Mouse (Mus musculus): Measurements from ENCODE around the gene Etv1. TPM values are rescaled to one million over a fixed set of nuclear protein-coding genes. Genes with fewer than 3 reads are reported as not detected.

Gene Etv1
- polyA plus RNA-seq, 1 experiment from 2014 or later: 12.8 TPM

DNA sequence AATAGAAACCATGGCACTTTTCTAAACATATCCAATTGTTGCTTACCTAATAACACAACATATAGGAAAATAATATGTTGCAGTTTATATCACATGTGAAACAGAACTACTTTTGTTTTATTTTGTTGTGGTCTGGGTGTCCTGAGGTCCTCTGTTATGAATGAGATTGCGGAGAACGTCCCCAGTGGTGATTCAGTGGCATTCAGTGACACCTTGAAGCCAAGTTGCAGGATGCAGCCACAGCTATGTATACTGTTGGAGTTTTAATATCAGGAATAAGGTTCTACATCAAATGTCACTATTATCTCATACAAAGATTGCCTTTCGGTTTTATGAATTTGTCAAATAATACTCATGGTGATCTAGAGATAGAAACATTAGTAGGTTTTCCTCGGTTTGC, 7.4 kb downstream of the Etv1 start:
- Histone ChIP-seq H3K27ac (no peak overlapping the region), H3K4me2 (ENCODE audit: low read length) (no peak overlapping the region), H3K27me3 (ENCODE audit: insufficient read depth, low read length) (no peaks in the 10 kb centered on the region), H3K9me3 (replicated peaks; ENCODE audit: low read length) (no peaks in the 10 kb centered on the region), H3K36me3 (ENCODE audit: insufficient read depth, low read length) (no peaks in the 10 kb centered on the region), H3K4me1 (replicated peaks; ENCODE audit: insufficient read depth, low read length) (peaks cover 5% of the 10 kb centered on the region; the same call in 1 of the 2 replicates), H3K9ac (ENCODE audit: low read depth, low read length) (no peak overlapping the region), H3K4me3 (replicated peaks; ENCODE audit: low read depth, low read length) (no peak overlapping the region)
- WGBS: 92% methylated on average over 4 of the region's 4 CpGs
- TF ChIP-seq CTCF (IDR thresholded peaks at IDR 0.05; ENCODE audit: low read depth): no peak
- DNase-seq (ENCODE audit: low spot score) (no peak), ATAC-seq (replicated peaks; ENCODE audit: low FRiP score, low read depth) (no peak)

DNA sequence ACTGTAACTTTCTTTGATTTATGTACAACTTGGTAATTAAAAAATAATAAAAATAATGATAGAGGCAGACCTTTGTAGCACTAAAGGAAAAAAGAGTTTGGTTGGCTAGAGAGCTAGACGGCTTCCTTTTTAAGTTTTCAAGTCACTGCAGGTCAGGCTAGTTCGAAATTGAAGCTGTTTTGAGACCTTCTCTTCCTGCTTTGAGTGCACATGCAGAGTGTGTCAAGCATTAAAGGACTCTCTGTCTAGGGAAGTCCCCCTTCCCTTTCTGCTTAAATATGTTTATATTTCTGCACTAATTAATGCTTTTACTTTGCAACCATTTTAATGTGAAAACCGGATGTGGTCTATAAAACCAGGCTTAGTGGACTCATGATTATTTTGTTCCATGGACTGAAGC, 8.5 kb downstream of the Etv1 start:
- Histone ChIP-seq H3K4me3 (replicated peaks; ENCODE audit: low read depth, low read length) (no peak overlapping the region), H3K27ac (no peak overlapping the region), H3K4me2 (ENCODE audit: low read length) (no peak overlapping the region), H3K9me3 (replicated peaks; ENCODE audit: low read length) (no peaks in the 10 kb centered on the region), H3K9ac (ENCODE audit: low read depth, low read length) (no peak overlapping the region), H3K4me1 (replicated peaks; ENCODE audit: insufficient read depth, low read length) (peaks cover 5% of the 10 kb centered on the region; the same call in 1 of the 2 replicates), H3K27me3 (ENCODE audit: insufficient read depth, low read length) (no peaks in the 10 kb centered on the region), H3K36me3 (ENCODE audit: insufficient read depth, low read length) (no peaks in the 10 kb centered on the region)
- no peak for TF ChIP-seq CTCF (IDR thresholded peaks at IDR 0.05; ENCODE audit: low read depth)
- DNase-seq (ENCODE audit: low spot score) (peak; percentile 50), ATAC-seq (replicated peaks; ENCODE audit: low FRiP score, low read depth) (no peak)
- 36% methylated on average over 3 of the region's 3 CpGs for WGBS

DNA sequence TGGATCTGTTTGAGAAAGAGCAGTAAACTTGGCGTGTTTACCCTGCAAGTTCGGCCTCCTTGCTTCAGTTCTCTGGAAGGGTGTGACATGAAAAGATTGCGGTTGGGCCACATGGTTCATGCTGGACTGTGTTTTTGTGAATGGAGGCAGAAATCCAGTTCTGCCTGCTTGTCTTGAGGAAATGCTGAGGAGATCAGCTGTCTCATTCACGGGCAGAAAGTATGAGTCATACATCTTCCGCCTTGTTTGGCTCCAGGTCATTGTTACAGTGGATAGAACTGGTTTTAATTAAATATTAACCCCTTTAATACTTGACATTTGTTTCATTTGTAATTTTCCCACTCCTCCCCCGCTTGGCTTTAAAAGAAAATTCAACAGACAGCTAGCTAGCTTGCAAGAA, 9.4 kb downstream of the Etv1 start:
- DNase-seq (ENCODE audit: low spot score) (peak; percentile 72), ATAC-seq (replicated peaks; ENCODE audit: low FRiP score, low read depth) (peak; percentile 97)
- H3K9me3 ChIP-seq (replicated peaks; ENCODE audit: low read length): no peaks in the 10 kb centered on the region
- H3K36me3 ChIP-seq (ENCODE audit: insufficient read depth, low read length): no peaks in the 10 kb centered on the region
- H3K27ac ChIP-seq: no peak overlapping the region
- peaks cover 5% of the 10 kb centered on the region; the same call in 1 of the 2 replicates for H3K4me1 ChIP-seq (replicated peaks; ENCODE audit: insufficient read depth, low read length)
- peak overlapping the region; percentile 30; the same call in 1 of the 2 replicates for H3K4me2 ChIP-seq (ENCODE audit: low read length)
- WGBS: 20% methylated on average over 6 of the region's 6 CpGs
- no peak overlapping the region for H3K9ac ChIP-seq (ENCODE audit: low read depth, low read length)
- no peaks in the 10 kb centered on the region for H3K27me3 ChIP-seq (ENCODE audit: insufficient read depth, low read length)
- no peak overlapping the region for H3K4me3 ChIP-seq (replicated peaks; ENCODE audit: low read depth, low read length)
- no peak for TF ChIP-seq CTCF (IDR thresholded peaks at IDR 0.05; ENCODE audit: low read depth)

DNA sequence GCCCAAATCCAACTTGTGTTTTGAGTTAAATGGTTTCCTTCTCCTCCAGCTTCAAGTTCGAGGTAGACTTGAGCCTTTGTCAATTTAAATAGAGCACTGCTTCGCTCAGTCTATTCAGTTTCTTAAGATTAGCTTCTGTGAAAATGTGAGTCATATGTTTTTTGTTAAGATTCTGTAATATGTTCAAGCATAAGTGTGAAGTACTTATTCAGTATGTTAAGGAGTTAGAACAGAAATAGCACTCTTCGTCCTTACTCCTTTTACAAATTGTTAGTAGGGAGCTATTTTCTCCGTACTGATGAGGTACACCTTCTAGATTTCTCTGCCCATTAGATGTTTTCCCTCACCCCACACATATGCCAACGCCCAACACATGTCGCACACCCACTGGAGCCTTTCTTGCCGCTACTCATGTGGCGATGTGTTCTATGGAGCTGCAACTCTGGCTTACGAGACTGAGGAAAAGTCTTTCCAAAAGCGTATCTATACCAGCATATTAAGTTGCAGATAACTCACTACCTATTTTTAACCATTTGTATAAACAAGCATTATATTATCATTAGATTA, 10.7 kb downstream of the Etv1 start:
- Histone ChIP-seq H3K4me3 (replicated peaks; ENCODE audit: low read depth, low read length) (no peak overlapping the region), H3K27ac (no peak overlapping the region), H3K27me3 (ENCODE audit: insufficient read depth, low read length) (no peaks in the 10 kb centered on the region), H3K9ac (ENCODE audit: low read depth, low read length) (no peak overlapping the region), H3K4me2 (ENCODE audit: low read length) (no peak overlapping the region), H3K9me3 (replicated peaks; ENCODE audit: low read length) (no peaks in the 10 kb centered on the region), H3K36me3 (ENCODE audit: insufficient read depth, low read length) (no peaks in the 10 kb centered on the region), H3K4me1 (replicated peaks; ENCODE audit: insufficient read depth, low read length) (peaks cover 5% of the 10 kb centered on the region; the same call in 1 of the 2 replicates)
- no peak for DNase-seq (ENCODE audit: low spot score)
- 92% methylated on average over 10 of the region's 10 CpGs for WGBS
- ATAC-seq (replicated peaks; ENCODE audit: low FRiP score, low read depth): no peak
- TF ChIP-seq CTCF (IDR thresholded peaks at IDR 0.05; ENCODE audit: low read depth): no peak

DNA sequence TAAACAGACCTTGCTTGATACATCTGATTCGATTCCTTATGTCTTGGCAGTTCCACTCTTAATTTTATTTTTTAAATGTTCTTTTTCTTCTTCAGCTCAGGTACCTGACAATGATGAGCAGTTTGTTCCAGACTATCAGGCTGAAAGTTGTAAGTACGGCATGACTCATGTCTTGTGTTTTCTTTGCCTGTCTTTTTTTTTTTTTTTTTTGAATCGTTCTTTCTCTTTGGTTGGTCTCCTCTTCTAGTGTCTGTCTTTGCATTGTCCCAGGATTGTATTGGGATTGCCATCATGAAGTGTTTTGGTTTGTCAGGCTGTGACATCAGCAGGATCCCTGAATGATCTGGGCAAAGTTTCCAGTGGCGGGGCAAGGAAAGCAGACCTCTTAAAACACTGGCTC, 13.9 kb downstream of the Etv1 start:
- Histone ChIP-seq H3K4me1 (replicated peaks; ENCODE audit: insufficient read depth, low read length) (peaks cover 5% of the 10 kb centered on the region; the same call in 1 of the 2 replicates), H3K4me2 (ENCODE audit: low read length) (no peak overlapping the region), H3K9me3 (replicated peaks; ENCODE audit: low read length) (no peaks in the 10 kb centered on the region), H3K9ac (ENCODE audit: low read depth, low read length) (no peak overlapping the region), H3K36me3 (ENCODE audit: insufficient read depth, low read length) (no peaks in the 10 kb centered on the region), H3K27me3 (ENCODE audit: insufficient read depth, low read length) (no peaks in the 10 kb centered on the region), H3K4me3 (replicated peaks; ENCODE audit: low read depth, low read length) (no peak overlapping the region), H3K27ac (no peak overlapping the region)
- no peak for ATAC-seq (replicated peaks; ENCODE audit: low FRiP score, low read depth)
- no peak for DNase-seq (ENCODE audit: low spot score)
- TF ChIP-seq CTCF (IDR thresholded peaks at IDR 0.05; ENCODE audit: low read depth): no peak
- WGBS: 55% methylated on average over 4 of the region's 4 CpGs

DNA sequence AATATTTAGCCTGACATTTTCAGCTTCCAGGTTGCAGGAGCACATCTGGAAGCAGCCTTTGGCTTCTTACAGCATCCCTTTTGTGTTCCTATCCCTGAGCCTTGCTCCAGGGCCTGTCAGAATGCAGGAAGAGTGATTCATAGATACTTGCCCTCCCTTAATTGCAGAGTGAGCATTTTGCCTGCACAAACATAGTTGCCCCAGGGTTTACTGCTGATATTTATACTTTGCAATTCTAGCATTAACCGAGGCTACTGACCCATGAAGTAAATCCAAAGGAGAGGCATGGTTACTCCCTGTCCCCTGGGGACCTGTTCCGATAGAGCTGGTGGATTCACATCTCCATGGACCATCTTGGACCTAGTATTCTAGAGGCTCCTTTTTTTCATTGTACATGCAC, 14.5 kb downstream of the Etv1 start:
- H3K9ac ChIP-seq (ENCODE audit: low read depth, low read length): no peak overlapping the region
- H3K27ac ChIP-seq: no peak overlapping the region
- no peaks in the 10 kb centered on the region for H3K9me3 ChIP-seq (replicated peaks; ENCODE audit: low read length)
- no peak for TF ChIP-seq CTCF (IDR thresholded peaks at IDR 0.05; ENCODE audit: low read depth)
- H3K4me3 ChIP-seq (replicated peaks; ENCODE audit: low read depth, low read length): no peak overlapping the region
- H3K36me3 ChIP-seq (ENCODE audit: insufficient read depth, low read length): no peaks in the 10 kb centered on the region
- WGBS: 7% methylated on average over 2 of the region's 2 CpGs
- no peak overlapping the region for H3K4me2 ChIP-seq (ENCODE audit: low read length)
- no peaks in the 10 kb centered on the region for H3K4me1 ChIP-seq (replicated peaks; ENCODE audit: insufficient read depth, low read length)
- ATAC-seq (replicated peaks; ENCODE audit: low FRiP score, low read depth) (peak; percentile 75), DNase-seq (ENCODE audit: low spot score) (peak; percentile 61)
- H3K27me3 ChIP-seq (ENCODE audit: insufficient read depth, low read length): no peaks in the 10 kb centered on the region

DNA sequence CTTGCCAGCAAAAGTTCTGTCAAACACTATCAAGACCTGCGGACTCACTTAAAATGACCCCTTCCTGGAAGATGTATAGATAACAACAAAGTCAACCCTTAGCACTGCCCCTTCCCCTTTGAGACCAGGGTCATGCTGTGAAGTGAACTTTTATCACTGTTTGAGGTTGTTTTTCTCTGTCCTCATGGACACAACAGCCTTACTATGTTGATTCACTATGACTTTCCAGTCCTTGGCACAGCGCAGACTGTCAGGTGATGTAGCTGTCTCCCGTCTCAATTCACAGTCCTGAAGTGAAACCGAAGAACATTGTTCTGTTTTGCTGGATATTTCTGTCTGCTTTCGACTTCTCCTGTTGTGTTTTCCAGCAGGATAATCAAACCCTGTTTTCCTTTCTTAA, 27.9 kb downstream of the Etv1 start:
- Histone ChIP-seq H3K9me3 (replicated peaks; ENCODE audit: low read length) (no peaks in the 10 kb centered on the region), H3K4me3 (replicated peaks; ENCODE audit: low read depth, low read length) (no peak overlapping the region), H3K36me3 (ENCODE audit: insufficient read depth, low read length) (no peaks in the 10 kb centered on the region), H3K4me2 (ENCODE audit: low read length) (no peak overlapping the region), H3K9ac (ENCODE audit: low read depth, low read length) (no peak overlapping the region), H3K4me1 (replicated peaks; ENCODE audit: insufficient read depth, low read length) (no peaks in the 10 kb centered on the region), H3K27me3 (ENCODE audit: insufficient read depth, low read length) (no peaks in the 10 kb centered on the region), H3K27ac (no peak overlapping the region)
- TF ChIP-seq CTCF (IDR thresholded peaks at IDR 0.05; ENCODE audit: low read depth): no peak
- DNase-seq (ENCODE audit: low spot score) (no peak), ATAC-seq (replicated peaks; ENCODE audit: low FRiP score, low read depth) (no peak)
- 52% methylated on average over 5 of the region's 5 CpGs for WGBS
